Mouse (Mus musculus) cerebellum, adult 11-12 months (tissue): ENCODE data around the gene Svs3b.
"Not testable (repeated sequence)": the region's sequence is repeated elsewhere in the genome, so short reads cannot be mapped to it uniquely, and the experiment has no call there.

ENCODE experiments used
- DNase-seq: peaks from one replicate; pipeline ENCODE4 v3.0.0; 2022

Svs3b gene

DNA sequence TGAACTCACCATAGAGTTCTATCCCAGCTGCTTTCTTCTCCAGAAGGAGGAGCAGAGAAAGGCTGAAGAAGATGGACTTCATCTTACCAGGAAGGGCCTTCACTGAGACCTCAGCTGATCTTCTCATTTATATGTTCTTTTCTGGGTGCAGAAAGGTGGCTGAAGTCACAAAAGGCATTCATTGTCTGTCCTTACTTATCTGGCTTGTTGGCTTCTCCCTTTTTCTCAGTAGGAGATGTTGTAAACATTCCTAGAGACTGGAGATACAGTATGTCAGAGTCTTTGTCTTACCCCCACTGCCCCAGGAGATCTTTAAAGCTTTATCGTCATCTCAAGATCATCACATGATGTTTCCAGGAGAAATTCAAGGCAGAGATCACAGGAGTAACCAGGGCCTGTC is at the start of gene Svs3b:
Svs3b (minus strand) TSS at position 101 of the 400 bp plus-strand sequence.
- DNase-seq: not testable (repeated sequence)

GRCm38 (mm10) chr2:164288968-164289367 is 32.5 kb upstream of the Svs3b start, which contains the start of gene Svs3a:
Gene Svs3a (plus strand): TSS chr2:164289268.
- DNase-seq: not testable (repeated sequence)

GRCm38 (mm10) chr2:164278359-164278758 is 21.9 kb upstream of the Svs3b start, which contains the start of gene Svs4:
Gene Svs4 (minus strand): TSS chr2:164278459.
- no peak for DNase-seq

DNA sequence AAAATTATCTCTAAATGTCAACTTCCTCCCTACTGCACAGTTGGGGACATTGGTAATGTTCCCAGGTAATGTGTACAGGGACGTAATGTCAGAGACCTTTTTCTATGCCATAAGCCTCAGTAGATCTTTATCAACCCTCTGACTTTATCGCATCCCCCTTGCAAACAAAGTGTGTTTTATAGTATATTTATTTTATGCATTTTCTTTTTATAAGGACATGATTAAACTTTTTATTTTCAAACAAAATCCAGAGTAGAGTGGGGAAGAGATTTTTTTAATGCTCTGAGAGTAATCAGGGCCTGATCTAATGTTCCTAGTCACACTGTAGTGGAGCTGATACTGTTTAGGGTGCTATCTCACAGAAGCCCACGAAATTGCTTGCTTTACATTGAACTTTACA is 18.1 kb downstream of the Svs3b start, which contains the start of gene Svs2:
Svs2 (minus strand) TSS at position 101 of the 400 bp plus-strand sequence.
- no peak for DNase-seq

DNA sequence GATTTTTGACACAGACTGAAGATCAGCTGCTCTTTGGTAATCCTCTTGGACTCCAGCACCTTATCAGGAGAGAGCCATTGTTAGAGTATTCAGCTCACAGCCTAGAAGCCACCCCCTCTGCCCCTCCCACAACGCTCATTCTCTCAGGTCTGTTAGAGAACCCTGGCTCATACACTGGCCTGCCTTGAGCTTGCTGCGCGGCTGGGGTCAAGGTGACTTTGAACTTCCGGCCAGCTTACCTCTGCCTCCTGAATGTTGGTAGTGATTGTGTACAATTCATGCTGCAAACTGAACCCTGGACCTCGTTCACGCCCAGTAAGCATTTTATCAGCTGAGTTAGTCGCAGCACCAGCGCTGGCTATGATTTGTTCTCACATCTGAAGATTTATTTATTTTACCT is 23.8 kb downstream of the Svs3b start:
- DNase-seq: no peak

DNA sequence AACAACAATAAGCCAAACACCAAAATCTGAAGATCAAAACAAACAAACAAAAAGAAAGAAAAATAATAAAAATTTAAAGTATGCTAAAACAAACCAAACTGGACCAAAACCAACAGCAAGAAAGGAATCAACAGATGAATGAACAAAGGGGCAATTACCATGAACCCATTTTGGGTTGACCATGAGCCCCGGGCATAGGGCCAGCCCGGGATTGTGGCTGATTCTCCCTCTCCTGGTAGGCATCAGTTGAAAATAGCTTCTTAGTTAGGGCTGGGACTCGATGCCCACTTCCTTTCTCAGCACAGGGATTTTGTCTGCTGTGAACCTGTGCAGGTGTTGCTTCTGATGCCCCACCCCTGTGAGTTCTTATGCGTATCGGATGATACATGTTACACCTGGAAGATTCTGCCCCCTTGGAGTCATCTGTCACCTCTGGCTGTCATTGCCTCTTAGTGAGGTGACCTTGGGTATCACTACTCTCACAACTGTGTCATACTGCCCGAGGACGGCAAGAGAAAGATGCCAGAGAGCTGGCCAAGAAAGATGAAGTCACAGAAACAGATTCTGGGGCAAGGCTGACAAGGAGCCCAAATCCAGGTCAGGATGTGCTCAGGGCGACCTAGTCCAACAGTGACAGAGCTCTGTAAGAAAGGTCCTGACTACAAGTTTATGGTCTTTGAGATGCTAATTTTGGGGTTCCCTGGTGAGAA is 27.9 kb downstream of the Svs3b start:
- no peak for DNase-seq

DNA sequence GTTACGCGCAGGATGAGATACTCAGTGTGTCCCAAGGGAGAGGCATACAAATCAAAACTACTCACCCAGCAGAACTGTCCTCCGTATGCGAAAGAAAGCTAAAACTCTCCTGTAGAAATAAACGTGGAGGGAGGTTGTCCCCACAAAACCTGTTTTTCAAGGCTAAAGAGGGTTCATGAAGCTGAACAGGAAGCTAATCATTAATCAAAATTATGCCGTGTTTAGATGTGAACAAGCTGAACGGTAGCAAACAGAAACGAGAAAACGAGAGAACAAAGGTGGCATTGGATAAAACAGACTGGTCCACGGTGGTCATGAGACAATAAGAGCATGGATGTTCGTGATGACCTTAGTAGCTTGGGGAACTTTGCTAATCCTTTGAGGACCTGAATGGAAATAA is 34.9 kb downstream of the Svs3b start, which contains the start of gene Wfdc15b:
Wfdc15b (minus strand) TSS at position 139 of the 400 bp plus-strand sequence.
- DNase-seq: no peak

- no peak for DNase-seq
Observed at GRCm38 (mm10) chr2:164219295-164219694, 37.1 kb downstream of the Svs3b start.

GRCm38 (mm10) chr2:164212711-164213110 is 43.7 kb downstream of the Svs3b start:
- no peak for DNase-seq

- no peak for DNase-seq
Observed at GRCm38 (mm10) chr2:164210892-164211291, 45.5 kb downstream of the Svs3b start.

DNA sequence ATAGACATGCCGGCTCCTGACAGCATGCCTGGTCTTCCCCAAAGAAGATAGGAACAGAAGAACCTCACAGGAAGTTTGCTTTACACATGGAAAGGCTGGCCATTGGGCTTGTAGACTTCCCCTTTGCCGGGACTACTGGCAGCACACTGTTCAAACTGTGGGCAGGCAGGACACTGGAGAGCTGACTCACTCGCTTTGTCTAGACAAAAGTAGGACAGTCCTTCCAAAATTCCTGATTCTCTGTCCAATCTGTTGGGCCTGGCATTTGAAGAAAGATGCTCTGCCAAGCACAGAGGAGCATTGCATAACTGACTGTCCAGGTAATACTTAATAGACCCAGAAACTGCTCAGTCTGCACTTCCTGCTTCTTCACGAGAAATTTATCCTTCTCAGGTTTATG is 49.8 kb downstream of the Svs3b start:
- peak; percentile 84 for DNase-seq

- DNase-seq: not testable (repeated sequence)
Observed at GRCm38 (mm10) chr2:164206011-164206410, 50.4 kb downstream of the Svs3b start.
